Mouse (Mus musculus): ENCODE data around the gene Olfr1431. TPM values are rescaled to one million over a fixed set of nuclear protein-coding genes. Genes with fewer than 3 reads are reported as not detected.
"Not testable (repeated sequence)": the region's sequence is repeated elsewhere in the genome, so short reads cannot be mapped to it uniquely, and the experiment has no call there.

Olfr1431 gene
- polyA plus RNA-seq (2011; ENCODE audit: insufficient read length, low read depth, missing spikeins), result not detected in 2 replicates

GRCm38 (mm10) chr19:12200334-12200733 lies at the start of gene Olfr1431:
TSS of gene Olfr1431 (plus strand) at chr19:12200634.
- no peak within 1 kb of the TSS for H3K4me3 ChIP-seq (ENCODE audit: insufficient read depth, low read length)
- H3K4me1 ChIP-seq (ENCODE audit: control insufficient read depth, insufficient read depth, low read length), result no peaks in the 10 kb centered on the region
- no peak for TF ChIP-seq CTCF (IDR thresholded peaks at IDR 0.05; ENCODE audit: borderline replicate concordance, insufficient read depth, low read length)
- H3K27ac ChIP-seq (ENCODE audit: insufficient read depth, low read length), result no peak within 1 kb of the TSS

GRCm38 (mm10) chr19:12170062-12170599 lies 30.3 kb upstream of the Olfr1431 start, which contains the start of gene Olfr1555-ps1:
TSS of gene Olfr1555-ps1 (minus strand) at chr19:12170112.
- not testable (repeated sequence) for H3K4me3 ChIP-seq (ENCODE audit: insufficient read depth, low read length); H3K27ac ChIP-seq (ENCODE audit: insufficient read depth, low read length); H3K4me1 ChIP-seq (ENCODE audit: control insufficient read depth, insufficient read depth, low read length)

- H3K4me3 ChIP-seq (ENCODE audit: insufficient read depth, low read length); H3K27ac ChIP-seq (ENCODE audit: insufficient read depth, low read length): not testable (repeated sequence)
Observed at GRCm38 (mm10) chr19:12175431-12175830, 25.0 kb upstream of the Olfr1431 start.

GRCm38 (mm10) chr19:12199076-12199475 lies 1.4 kb upstream of the Olfr1431 start:
- not testable (repeated sequence) for H3K4me3 ChIP-seq (ENCODE audit: insufficient read depth, low read length); H3K27ac ChIP-seq (ENCODE audit: insufficient read depth, low read length); H3K4me1 ChIP-seq (ENCODE audit: control insufficient read depth, insufficient read depth, low read length)

More at GRCm38 (mm10) chr19:12175431-12175830, 25.0 kb upstream of the Olfr1431 start:
- H3K4me1 ChIP-seq (ENCODE audit: control insufficient read depth, insufficient read depth, low read length), result not testable (repeated sequence)

GRCm38 (mm10) chr19:12232496-12232895 lies 32.1 kb downstream of the Olfr1431 start, which contains the start of gene Olfr1432:
TSS of gene Olfr1432 (minus strand) at chr19:12232596.
- H3K4me3 ChIP-seq (ENCODE audit: insufficient read depth, low read length); H3K4me1 ChIP-seq (ENCODE audit: control insufficient read depth, insufficient read depth, low read length); H3K27ac ChIP-seq (ENCODE audit: insufficient read depth, low read length): not testable (repeated sequence)

GRCm38 (mm10) chr19:12241559-12241958 lies 41.1 kb downstream of the Olfr1431 start, which contains the start of gene Olfr262:
TSS of gene Olfr262 (minus strand) at chr19:12241659.
- TF ChIP-seq POLR2A (IDR thresholded peaks at IDR 0.05; ENCODE audit: low read depth, low read length), result no peak
- TF ChIP-seq CTCF (IDR thresholded peaks at IDR 0.05; ENCODE audit: borderline replicate concordance, insufficient read depth, low read length), result no peak
- H3K4me3 ChIP-seq (ENCODE audit: insufficient read depth, low read length), result no peak within 1 kb of the TSS
- no peaks in the 10 kb centered on the region for H3K4me1 ChIP-seq (ENCODE audit: control insufficient read depth, insufficient read depth, low read length)
- H3K27ac ChIP-seq (ENCODE audit: insufficient read depth, low read length), result no peak within 1 kb of the TSS

GRCm38 (mm10) chr19:12260732-12261131 lies 60.3 kb downstream of the Olfr1431 start, which contains the start of gene Olfr235:
TSS of gene Olfr235 (plus strand) at chr19:12261032.
- no peak for TF ChIP-seq POLR2A (IDR thresholded peaks at IDR 0.05; ENCODE audit: low read depth, low read length)
- no peak for TF ChIP-seq CTCF (IDR thresholded peaks at IDR 0.05; ENCODE audit: borderline replicate concordance, insufficient read depth, low read length)
- Histone ChIP-seq H3K4me1 (ENCODE audit: control insufficient read depth, insufficient read depth, low read length) (no peaks in the 10 kb centered on the region), H3K4me3 (ENCODE audit: insufficient read depth, low read length) (no peak within 1 kb of the TSS), H3K27ac (ENCODE audit: insufficient read depth, low read length) (no peak within 1 kb of the TSS)

Other genes with a start within 250 kb of the Olfr1431 start
- gene Osbp, start 234.7 kb upstream of the Olfr1431 start, polyA plus RNA-seq (2011; ENCODE audit: insufficient read length, low read depth, missing spikeins), result 49.4 and 54.4 TPM in 2 replicates
- gene Olfr1423, start 159.3 kb upstream of the Olfr1431 start, polyA plus RNA-seq (2011; ENCODE audit: insufficient read length, low read depth, missing spikeins), result not detected in 2 replicates
- gene Olfr1424, start 138.0 kb upstream of the Olfr1431 start, polyA plus RNA-seq (2011; ENCODE audit: insufficient read length, low read depth, missing spikeins), result not detected in 2 replicates
- not detected in 2 replicates for gene Olfr1425, start 122.9 kb upstream of the Olfr1431 start, polyA plus RNA-seq (2011; ENCODE audit: insufficient read length, low read depth, missing spikeins)
- gene Olfr1426, start 108.6 kb upstream of the Olfr1431 start, polyA plus RNA-seq (2011; ENCODE audit: insufficient read length, low read depth, missing spikeins), result not detected in 2 replicates
- not detected in 2 replicates for gene Olfr1427, start 97.3 kb upstream of the Olfr1431 start, polyA plus RNA-seq (2011; ENCODE audit: insufficient read length, low read depth, missing spikeins)
- gene Olfr1428, start 84.7 kb upstream of the Olfr1431 start, polyA plus RNA-seq (2011; ENCODE audit: insufficient read length, low read depth, missing spikeins), result not detected in 2 replicates
- not detected in 2 replicates for gene Olfr76, start 77.4 kb upstream of the Olfr1431 start, polyA plus RNA-seq (2011; ENCODE audit: insufficient read length, low read depth, missing spikeins)
- gene Olfr1555-ps1, start 30.5 kb upstream of the Olfr1431 start, polyA plus RNA-seq (2011; ENCODE audit: insufficient read length, low read depth, missing spikeins), result not detected in 2 replicates
- gene Olfr1432, start 32.0 kb downstream of the Olfr1431 start, polyA plus RNA-seq (2011; ENCODE audit: insufficient read length, low read depth, missing spikeins), result not detected in 2 replicates
- gene Olfr262, start 41.0 kb downstream of the Olfr1431 start, polyA plus RNA-seq (2011; ENCODE audit: insufficient read length, low read depth, missing spikeins), result not detected in 2 replicates
- gene Olfr235, start 60.4 kb downstream of the Olfr1431 start, polyA plus RNA-seq (2011; ENCODE audit: insufficient read length, low read depth, missing spikeins), result not detected in 2 replicates
- not detected in 2 replicates for gene Olfr1434, start 79.2 kb downstream of the Olfr1431 start, polyA plus RNA-seq (2011; ENCODE audit: insufficient read length, low read depth, missing spikeins)
- not detected in 2 replicates for gene Olfr1436, start 98.5 kb downstream of the Olfr1431 start, polyA plus RNA-seq (2011; ENCODE audit: insufficient read length, low read depth, missing spikeins)
- gene Olfr1437, start 124.5 kb downstream of the Olfr1431 start, polyA plus RNA-seq (2011; ENCODE audit: insufficient read length, low read depth, missing spikeins), result not detected in 2 replicates
- not detected in 2 replicates for gene Olfr1438-ps1, start 135.3 kb downstream of the Olfr1431 start, polyA plus RNA-seq (2011; ENCODE audit: insufficient read length, low read depth, missing spikeins)
- not detected in 2 replicates for gene Olfr1440, start 186.6 kb downstream of the Olfr1431 start, polyA plus RNA-seq (2011; ENCODE audit: insufficient read length, low read depth, missing spikeins)
- gene Olfr1441, start 216.8 kb downstream of the Olfr1431 start, polyA plus RNA-seq (2011; ENCODE audit: insufficient read length, low read depth, missing spikeins), result not detected in 2 replicates
- not detected in 2 replicates for gene Pfpl, start 227.3 kb downstream of the Olfr1431 start, polyA plus RNA-seq (2011; ENCODE audit: insufficient read length, low read depth, missing spikeins)

Data from embryonic fibroblast, embryonic 13.5 days (primary cell).